Mouse (Mus musculus): ENCODE data around the gene Tmem174. TPM values are rescaled to one million over a fixed set of nuclear protein-coding genes. Genes with fewer than 3 reads are reported as not detected.

The Tmem174 gene
- polyA plus RNA-seq, 1 experiment from 2014 or later: not detected

DNA sequence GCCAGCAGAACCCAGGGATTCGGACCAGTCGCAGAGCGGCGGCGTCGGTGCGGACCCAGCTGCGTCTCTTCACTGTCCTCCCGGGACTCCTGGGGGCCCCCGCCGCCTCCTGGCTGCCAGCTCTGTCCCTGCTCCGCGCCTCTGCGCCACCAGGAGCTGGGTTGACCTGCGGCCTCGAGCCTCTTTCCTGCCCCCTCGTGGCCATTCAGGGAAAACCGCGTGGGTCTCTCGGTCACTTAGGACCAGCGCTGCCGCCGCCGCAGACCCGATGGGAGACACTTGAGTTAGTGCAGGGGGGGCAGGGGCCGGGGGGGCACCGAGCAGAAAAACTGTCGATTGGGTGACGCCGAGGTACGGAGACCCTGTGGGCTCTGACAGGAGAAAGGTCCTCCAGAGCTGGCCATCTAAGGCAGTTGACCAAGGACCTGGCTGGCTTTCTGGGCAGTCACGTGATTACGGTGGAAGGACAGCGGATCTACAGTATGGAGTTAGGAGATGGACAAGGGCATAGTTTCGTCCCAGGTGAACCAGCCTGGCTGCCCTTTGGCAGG is 48.2 kb downstream of the Tmem174 start:
- Histone ChIP-seq H3K4me1 (ENCODE audit: control insufficient read depth, insufficient read depth, low read length) (peaks cover 9% of the 10 kb centered on the region), H3K9me3 (replicated peaks; ENCODE audit: control insufficient read depth, low read length, poor library complexity, severe bottlenecking) (no peaks in the 10 kb centered on the region), H3K4me3 (ENCODE audit: low read depth, low read length) (peak overlapping the region; percentile 47), H3K9ac (ENCODE audit: low read depth, low read length) (peak overlapping the region; percentile 55), H3K27ac (ENCODE audit: low read length) (no peak overlapping the region), H3K36me3 (ENCODE audit: control insufficient read depth, insufficient read depth, low read length) (no peaks in the 10 kb centered on the region), H3K27me3 (ENCODE audit: control insufficient read depth, insufficient read depth, low read depth, low read length) (peaks cover 53% of the 10 kb centered on the region), H3K4me2 (ENCODE audit: low read length) (peak overlapping the region; percentile 80)
- peak; percentile 90 for ATAC-seq
- 2% methylated on average over 29 of the region's 35 CpGs for WGBS

DNA sequence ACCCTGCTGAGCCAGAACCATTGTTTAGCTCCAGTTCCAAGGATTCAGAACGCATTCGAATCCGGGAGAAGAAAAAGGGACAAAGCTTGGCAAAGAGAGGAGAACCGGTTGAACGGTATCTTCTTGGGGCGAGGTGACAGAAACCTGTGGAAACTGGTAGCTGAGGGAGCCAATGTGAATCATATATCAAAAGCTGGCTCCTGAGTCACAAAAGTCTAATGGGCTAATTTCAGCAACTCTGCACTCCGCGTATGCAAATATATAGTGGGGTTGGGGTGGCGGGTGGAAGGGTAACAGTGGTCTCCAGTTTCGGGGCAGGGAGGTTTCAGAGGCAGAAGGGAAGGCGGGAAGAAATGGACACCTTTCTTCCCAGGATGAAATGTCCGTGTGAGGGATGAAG is 48.7 kb downstream of the Tmem174 start:
- Histone ChIP-seq H3K4me3 (ENCODE audit: low read depth, low read length) (peak overlapping the region; percentile 47), H3K4me1 (ENCODE audit: control insufficient read depth, insufficient read depth, low read length) (peaks cover 9% of the 10 kb centered on the region), H3K27ac (ENCODE audit: low read length) (no peak overlapping the region), H3K36me3 (ENCODE audit: control insufficient read depth, insufficient read depth, low read length) (no peaks in the 10 kb centered on the region), H3K9me3 (replicated peaks; ENCODE audit: control insufficient read depth, low read length, poor library complexity, severe bottlenecking) (no peaks in the 10 kb centered on the region), H3K9ac (ENCODE audit: low read depth, low read length) (peak overlapping the region; percentile 55), H3K4me2 (ENCODE audit: low read length) (peak overlapping the region; percentile 80), H3K27me3 (ENCODE audit: control insufficient read depth, insufficient read depth, low read depth, low read length) (peaks cover 59% of the 10 kb centered on the region)
- no peak; the same call in 1 of the 2 replicates for ATAC-seq
- WGBS: 2% methylated on average over 12 of the region's 12 CpGs

DNA sequence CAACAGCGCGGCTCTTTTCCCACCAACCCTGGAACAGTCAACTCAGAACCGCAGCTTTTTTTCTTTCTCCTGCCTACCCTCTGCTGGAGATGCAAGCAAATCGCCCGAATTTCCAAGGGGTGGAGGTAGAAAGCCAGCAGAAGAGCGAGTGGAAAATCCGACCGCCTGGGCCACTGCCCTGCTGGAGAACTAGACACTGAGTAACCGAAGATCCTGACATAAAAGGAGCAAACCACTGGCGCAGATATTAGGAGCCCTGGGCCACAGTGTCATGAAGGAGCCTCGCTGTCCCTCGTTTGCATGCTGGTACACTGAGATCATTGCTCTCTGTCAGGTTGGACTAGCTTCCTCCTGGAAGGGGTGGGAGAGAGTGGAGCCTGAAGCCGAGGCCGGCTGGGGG is 49.6 kb downstream of the Tmem174 start:
- Histone ChIP-seq H3K4me3 (ENCODE audit: low read depth, low read length) (no peak overlapping the region), H3K4me2 (ENCODE audit: low read length) (peak overlapping the region; percentile 14), H3K9me3 (replicated peaks; ENCODE audit: control insufficient read depth, low read length, poor library complexity, severe bottlenecking) (no peaks in the 10 kb centered on the region), H3K9ac (ENCODE audit: low read depth, low read length) (no peak overlapping the region), H3K36me3 (ENCODE audit: control insufficient read depth, insufficient read depth, low read length) (no peaks in the 10 kb centered on the region), H3K4me1 (ENCODE audit: control insufficient read depth, insufficient read depth, low read length) (peaks cover 9% of the 10 kb centered on the region), H3K27ac (ENCODE audit: low read length) (no peak overlapping the region), H3K27me3 (ENCODE audit: control insufficient read depth, insufficient read depth, low read depth, low read length) (peaks cover 63% of the 10 kb centered on the region)
- WGBS: 2% methylated on average over 14 of the region's 14 CpGs
- ATAC-seq: peak; percentile 49; the same call in 1 of the 2 replicates

DNA sequence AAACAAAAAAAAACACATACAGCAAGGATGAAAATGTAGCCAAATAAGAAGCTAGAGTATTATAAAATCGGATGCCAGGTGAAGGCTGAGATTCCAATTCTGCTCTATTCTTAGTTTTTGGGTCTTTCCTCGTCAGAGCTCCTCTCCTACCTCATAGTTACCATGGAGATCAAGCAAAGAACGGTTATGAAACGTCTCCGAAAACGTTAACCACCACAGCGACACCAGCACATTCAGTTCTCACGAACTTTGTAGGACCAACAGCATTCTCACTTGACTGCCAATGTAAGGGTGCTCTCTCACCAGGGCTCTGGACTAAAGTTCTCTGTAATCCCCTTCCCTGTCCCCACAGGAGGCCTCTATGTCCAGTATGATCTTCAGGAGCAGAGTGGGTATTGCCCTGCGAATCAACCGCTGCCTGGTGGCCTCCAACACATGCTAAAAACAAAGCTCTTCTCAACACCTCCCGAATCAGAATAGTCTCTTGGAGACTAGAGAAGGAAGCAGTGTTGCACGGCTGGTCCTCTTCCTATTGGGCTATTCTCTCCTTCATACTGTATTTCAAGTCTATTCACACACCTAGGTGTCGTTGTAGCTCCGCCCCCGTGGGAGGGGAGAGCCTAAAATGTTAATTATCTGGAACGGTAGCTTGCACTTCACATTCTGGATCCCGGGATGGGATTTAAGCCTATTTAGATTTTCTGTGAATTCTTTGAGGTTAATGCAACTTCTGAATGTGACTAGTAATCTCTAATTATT is 50.2 kb downstream of the Tmem174 start:
- no peak overlapping the region for H3K9ac ChIP-seq (ENCODE audit: low read depth, low read length)
- no peak for ATAC-seq
- peaks cover 9% of the 10 kb centered on the region for H3K4me1 ChIP-seq (ENCODE audit: control insufficient read depth, insufficient read depth, low read length)
- no peaks in the 10 kb centered on the region for H3K36me3 ChIP-seq (ENCODE audit: control insufficient read depth, insufficient read depth, low read length)
- no peaks in the 10 kb centered on the region for H3K9me3 ChIP-seq (replicated peaks; ENCODE audit: control insufficient read depth, low read length, poor library complexity, severe bottlenecking)
- peak overlapping the region; percentile 14 for H3K4me2 ChIP-seq (ENCODE audit: low read length)
- H3K4me3 ChIP-seq (ENCODE audit: low read depth, low read length): no peak overlapping the region
- 23% methylated on average over 17 of the region's 17 CpGs for WGBS
- H3K27me3 ChIP-seq (ENCODE audit: control insufficient read depth, insufficient read depth, low read depth, low read length): peaks cover 65% of the 10 kb centered on the region
- H3K27ac ChIP-seq (ENCODE audit: low read length): no peak overlapping the region

Other genes with a start within 250 kb of the Tmem174 start
- 1.0 and 1.2 TPM in 2 replicates for gene Gm10320, start 145.4 kb downstream of the Tmem174 start, polyA plus RNA-seq (2015; fragmentation: Nextera tagmentation; extraction: Ambion mirVana)
- gene Tmem171, start 57.4 kb upstream of the Tmem174 start, polyA plus RNA-seq (2015; fragmentation: Nextera tagmentation; extraction: Ambion mirVana): not detected in 2 replicates
- gene Fcho2, start 178.0 kb upstream of the Tmem174 start, polyA plus RNA-seq (2015; fragmentation: Nextera tagmentation; extraction: Ambion mirVana): 23.0 and 27.4 TPM in 2 replicates

All from midbrain, embryonic 16.5 days (tissue).